Mouse (Mus musculus): ENCODE measurements around the gene Fam161b. TPM values are rescaled to one million over a fixed set of nuclear protein-coding genes. Genes with fewer than 3 reads are reported as not detected.
"Not testable (repeated sequence)": the region's sequence is repeated elsewhere in the genome, so short reads cannot be mapped to it uniquely, and the experiment has no call there.

The Fam161b gene
- total RNA-seq, 2 experiments from 2014 or later: 5.7 to 6.1 TPM

DNA sequence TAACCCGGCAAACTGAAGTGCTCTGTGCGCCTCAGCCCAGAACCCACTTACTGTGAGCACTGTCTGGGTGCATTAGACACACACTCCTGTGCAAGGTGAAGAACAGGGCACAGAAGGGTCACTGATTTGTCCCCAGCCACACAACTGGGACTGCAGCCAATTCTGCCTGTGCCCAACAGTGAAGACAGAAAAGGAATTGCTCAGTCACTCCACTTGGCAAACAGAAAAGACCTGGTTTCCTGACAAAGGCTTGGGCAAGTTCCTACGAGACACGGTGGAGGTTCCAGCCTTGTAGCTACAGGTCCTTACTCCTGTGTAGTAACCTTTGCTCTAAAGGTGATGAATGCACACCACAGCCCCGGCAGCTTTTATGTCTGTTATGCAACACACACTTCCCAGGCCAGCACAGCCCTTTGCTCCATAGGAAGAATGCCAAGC is 23.0 kb upstream of the Fam161b start:
- DNase-seq: peak; percentile 80 to 86
- intact Hi-C loops (cut with DNase I): no loop called here

DNA sequence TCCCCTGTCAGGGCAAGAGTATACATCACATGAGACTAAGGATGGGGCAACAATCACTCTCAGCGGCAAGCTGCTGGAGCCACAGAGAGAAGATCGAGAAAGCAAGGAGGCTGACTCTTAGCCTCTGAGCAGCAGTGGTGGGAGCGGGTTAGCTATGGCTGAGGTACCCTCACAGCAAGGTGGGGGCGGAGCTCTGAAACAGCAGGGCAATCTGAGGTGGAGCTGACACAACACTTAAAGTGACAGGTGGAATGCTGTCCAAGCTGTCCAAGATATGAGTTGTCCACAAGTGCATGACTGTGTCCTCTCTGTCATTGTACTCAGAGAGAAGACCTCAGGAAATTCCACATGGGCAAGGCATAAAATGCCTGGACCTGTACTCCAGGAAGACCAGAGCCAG is 20.7 kb upstream of the Fam161b start:
- intact Hi-C loops (cut with DNase I): no loop called here
- DNase-seq: peak; percentile 58 to 64

DNA sequence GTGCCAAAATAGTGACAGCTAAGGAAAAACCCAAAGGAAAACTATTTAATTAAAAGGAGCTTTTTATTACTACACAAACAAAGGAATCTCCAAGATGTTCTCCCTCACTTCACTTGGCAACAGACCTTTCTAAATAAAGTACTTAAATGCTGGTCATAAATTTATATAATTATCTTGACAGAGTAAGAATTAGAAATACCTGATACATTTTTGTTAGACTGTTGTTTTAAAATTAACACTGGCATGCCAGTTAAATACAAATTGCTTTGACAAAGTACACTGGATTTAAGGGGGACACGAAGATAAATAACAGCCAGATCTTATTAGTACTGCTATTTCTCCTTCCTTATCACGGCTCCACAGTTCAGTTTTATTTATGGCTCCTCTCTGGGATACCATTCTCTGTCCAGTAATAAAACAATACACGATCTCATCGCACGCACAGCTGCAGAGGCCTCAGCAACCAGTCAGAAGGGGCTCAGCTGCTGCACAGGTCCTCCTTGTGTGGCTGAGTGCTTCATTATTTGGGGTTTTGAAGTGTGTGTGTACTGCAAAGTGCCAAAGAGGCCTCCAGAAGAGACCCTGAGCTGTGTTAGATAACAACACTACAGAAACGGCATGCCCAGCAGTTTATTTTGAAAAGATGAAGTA is 12.3 kb upstream of the Fam161b start:
- intact Hi-C loops (cut with DNase I): no loop called here

DNA sequence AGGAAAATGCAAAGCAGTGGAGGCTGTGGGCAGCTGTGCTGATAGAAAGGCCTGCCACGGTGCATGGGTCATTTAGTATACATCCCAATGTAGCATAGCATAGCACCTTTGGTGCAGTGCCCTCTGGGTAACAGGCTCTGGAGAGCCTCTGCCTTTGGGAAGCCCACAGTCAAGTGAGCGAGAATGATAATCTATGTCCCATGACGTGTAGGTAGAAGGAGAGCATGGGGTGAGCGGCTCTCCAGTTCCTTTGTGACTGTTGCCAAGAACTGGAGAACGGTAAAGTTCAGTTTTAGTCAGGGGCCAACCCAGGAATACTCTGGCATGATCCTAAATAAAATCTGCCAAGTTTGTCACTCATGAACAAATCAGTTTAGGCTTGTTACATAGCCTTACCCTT is 10.0 kb upstream of the Fam161b start:
- intact Hi-C loops (cut with DNase I): no loop called here
- DNase-seq: no peak

More for the DNA sequence above, 12.3 kb upstream of the Fam161b start:
- no peak for DNase-seq

DNA sequence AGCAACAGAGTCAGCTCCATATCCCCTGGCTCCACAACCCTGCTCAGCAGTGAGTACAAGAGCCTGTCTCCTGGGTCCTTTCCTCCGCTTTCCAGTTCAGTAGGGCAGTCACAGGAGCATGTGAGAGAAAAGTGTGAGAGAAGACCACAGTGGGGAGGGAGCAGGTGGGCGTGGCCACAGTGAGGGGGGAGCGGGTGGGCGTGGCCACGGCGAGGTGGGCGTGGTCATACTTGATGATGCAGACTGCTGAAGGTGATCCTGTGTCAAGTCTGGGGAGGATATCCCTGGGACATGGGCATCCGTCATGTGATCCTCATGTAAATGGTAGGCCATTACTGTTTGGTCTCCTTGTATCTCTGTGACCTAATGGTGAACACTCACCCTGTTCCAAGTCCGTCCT is 5.3 kb upstream of the Fam161b start:
- intact Hi-C loops (cut with DNase I): no loop called here
- DNase-seq: no peak

DNA sequence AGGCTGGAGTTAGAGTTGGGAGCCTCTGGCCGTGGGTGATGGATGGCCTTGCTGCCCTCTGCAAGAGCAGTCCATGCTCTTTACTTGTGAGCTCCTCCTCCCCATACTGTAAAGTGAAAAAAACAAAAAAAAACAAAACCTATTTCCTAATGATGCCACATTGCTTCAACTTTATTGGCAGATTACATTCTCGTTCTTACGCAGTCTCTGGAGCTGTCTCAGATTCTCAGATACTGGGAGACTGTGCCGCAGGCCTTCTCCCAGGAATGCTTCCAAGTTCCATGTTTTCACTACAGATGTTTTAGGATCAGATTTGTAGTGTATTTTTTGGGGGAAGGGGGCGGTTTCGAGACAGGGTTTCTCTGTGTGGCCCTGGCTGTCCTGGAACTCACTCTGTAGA is 3.5 kb upstream of the Fam161b start:
- intact Hi-C loops (cut with DNase I): no loop called here
- DNase-seq: no peak

DNA sequence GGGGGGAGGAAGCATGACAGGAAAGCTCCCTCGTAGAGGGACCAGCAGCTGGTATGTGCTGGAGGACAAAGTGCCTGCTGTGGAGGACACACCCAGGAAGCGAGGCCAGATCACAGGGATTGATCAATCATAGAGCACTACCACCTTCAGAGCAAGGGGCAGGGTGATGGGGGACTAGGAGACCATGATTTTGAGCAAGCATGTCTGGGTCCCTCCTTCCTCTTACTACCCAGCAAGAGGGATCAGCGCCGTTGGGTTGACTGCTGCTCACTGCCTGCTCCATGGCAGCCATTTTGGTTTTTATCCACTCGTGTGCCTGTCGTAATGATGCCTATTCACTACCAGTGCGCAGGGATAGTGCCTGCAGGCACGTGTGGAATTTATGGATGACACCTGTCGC is 2.7 kb upstream of the Fam161b start:
- DNase-seq: no peak
- intact Hi-C loops (cut with DNase I): loop anchor here (5.0 kb wide), 1 partner anchor 88 kb away; the partner anchor contains the start of genes Aldh6a1 and Lin52

DNA sequence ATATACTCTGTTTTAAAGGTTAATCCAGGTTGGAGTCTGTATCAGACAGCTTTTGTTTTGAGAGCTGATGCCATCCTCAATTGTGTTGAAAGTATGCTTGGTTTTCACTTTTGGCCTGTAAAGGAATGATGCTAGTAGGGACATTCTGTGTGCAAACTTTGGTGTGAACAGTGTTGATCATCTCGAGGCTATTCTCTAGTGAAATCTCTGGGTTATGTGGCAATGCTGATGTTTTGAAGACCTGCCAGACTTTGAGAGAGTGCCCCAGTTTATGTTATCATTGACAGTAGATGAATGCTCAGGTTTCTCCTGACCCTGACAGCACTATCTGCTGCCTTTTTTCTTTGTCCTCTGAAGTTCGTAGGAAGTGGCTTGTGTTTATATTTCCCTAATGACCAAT is 1.2 kb upstream of the Fam161b start:
- intact Hi-C loops (cut with DNase I): loop anchor here (5.0 kb wide), 1 partner anchor 89 kb away; the partner anchor contains the start of genes Aldh6a1 and Lin52
- DNase-seq: no peak

DNA sequence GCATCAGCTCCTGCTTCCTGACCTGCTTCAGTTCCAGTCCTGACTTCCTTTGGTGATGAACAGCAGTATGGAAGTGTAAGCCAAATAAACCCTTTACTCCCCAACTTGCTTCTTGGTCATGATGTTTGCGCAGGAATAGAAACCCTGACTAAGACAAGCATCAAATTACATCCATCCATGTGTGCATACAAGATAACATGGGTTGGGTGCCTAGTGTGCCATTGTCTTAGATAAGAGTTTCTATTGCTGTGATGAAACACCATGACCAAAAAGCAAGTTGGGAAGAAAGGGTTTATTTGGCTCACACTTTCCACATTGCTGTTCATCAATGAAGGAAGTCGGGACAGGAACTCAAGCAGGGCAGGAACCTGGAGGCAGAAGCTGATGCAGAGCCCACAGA is 2.9 kb downstream of the Fam161b start:
- intact Hi-C loops (cut with DNase I): not testable (repeated sequence)

DNA sequence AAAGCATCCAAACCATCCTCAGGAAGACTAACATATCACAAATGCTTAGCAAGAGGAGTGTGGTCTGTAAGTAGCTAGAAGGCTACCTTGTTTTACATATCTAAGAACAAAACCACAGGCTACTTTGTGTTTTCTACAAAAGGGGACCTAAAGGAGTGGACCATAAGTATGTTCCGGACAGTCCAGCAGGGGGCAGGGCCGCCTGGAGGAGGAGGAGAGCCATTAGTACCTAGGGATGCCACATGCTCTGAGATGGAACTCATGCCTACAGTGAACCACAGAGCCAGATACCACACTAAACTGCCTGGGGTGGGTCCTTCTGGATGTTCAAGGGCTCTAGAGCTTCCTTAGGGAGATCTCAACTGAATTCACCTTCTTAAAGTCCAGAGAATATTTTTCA is 14.4 kb downstream of the Fam161b start:
- intact Hi-C loops (cut with DNase I): no loop called here
- DNase-seq: peak; percentile 33 to 54

More for the DNA sequence above, 2.9 kb downstream of the Fam161b start:
- DNase-seq: not testable (repeated sequence)

DNA sequence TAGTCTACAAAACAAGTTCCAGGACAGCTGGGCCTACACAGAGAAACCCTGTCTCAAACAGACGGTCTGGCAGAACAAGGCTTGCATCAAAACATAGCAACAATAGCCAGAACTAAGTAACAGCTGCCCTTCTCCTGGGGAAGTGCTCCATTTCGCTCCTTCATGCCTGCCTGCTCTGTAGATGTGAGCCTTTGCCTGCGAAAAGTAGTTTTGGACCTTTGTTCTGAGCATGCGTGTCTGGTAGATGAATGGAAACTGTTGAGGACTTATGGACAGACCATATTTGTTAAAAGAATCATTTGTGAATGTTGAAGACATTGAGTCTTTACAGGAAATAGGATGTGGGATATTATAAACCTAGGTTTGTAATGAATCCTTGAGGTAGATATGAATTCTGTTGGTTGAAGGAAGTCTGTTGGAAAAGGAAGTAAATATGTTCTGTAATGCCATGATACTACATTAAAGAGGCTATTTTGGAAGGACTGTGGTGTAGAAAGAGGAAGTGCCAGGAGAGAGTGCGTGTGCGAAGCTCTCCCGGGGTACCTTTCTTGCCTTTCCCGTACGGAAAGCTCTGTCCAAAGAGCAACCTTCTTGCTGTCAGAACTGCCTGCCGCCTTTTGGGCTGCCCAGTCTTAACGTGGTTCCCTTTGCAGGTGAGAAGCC is 24.5 kb downstream of the Fam161b start:
- no peak for DNase-seq
- intact Hi-C loops (cut with DNase I): no loop called here

DNA sequence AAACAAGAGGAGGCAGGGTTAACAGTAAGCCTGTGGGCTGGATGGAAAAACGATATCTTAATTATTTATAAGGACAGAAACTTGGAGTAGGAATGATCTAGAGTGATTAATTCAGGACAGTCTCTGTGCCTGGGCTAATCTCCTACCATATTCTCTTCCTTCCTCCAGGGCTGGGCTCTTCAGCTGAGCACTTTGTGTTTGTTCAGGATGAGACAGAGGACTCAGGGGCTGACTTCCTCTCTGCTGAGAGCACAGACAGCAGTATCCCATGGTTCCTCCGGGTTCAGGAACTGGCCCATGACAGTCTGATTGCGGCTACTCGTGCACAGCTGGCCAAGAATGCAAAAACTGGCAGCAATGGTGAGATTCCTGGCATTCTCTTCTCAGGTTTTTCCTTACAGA is 34.5 kb downstream of the Fam161b start:
- intact Hi-C loops (cut with DNase I): no loop called here
- DNase-seq: peak; percentile 79 to 80

DNA sequence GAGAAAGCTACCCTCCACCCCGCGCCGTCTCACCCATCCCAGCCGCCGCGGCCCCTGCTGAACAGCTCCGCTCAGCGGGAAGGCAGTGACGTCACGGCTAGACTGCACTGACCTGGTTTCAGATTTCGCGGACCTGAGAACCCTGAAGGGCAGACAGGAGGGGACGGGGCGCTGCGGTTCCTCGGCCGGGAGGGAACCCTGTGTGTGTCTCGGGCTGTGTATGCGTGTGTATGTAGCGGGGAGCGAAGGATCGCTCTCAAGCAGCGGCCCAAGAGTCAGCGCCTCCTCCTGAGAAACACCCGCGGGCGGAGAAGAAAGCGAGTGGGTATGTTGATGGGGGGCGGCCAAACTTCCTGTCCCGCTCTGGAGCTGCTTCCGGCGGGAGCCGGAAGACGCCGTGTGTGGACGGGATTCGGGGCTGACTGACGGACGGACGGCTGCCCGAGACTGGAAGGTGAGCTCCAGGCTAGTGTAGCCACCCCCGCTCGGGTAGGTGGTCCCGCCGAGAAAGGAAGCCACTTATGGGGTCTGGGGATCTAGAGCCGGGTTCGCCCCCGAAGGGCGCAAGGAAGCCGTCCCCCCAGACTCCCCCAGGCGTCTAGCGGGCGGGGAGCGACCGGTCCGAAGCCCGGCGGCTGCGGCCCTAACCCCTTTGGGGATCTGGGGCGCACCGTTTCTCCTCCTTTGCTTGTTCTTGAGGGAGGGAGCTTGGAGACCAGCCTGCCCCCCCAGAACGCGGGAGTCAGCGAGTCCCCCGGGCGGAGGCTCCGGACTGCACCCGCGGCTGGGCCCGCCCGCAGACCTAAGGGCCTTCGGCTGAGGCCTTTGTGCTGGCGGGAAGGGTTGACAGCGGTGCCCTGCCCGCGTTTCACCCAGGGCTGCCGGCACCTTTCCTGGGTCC is 44.7 kb downstream of the Fam161b start, which contains the start of gene Zfp410:
Gene Zfp410 (plus strand): TSS at position 132 of the 901 bp plus-strand sequence.
- intact Hi-C loops (cut with DNase I): no loop called here
- DNase-seq: peak; percentile 91 to 93

DNA sequence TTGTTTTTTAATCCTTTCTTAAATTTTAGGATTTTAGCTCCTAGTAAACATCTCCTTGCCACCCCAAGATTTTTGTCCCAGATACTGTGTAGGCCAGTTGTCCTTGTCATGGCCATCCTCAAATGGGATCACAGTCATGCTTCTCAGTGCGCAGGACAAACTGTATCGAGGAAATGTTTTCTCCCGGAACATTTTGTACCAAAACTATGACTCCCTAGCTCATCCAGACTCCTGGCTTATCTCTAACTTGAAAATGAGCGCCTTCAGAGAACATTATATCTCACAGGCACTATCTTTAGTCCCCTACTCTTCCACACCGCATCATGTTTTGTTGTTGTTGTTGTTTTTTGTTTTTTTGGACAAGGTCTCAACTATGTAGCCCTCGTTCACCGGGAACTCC is 45.6 kb downstream of the Fam161b start:
- intact Hi-C loops (cut with DNase I): no loop called here
- no peak for DNase-seq

DNA sequence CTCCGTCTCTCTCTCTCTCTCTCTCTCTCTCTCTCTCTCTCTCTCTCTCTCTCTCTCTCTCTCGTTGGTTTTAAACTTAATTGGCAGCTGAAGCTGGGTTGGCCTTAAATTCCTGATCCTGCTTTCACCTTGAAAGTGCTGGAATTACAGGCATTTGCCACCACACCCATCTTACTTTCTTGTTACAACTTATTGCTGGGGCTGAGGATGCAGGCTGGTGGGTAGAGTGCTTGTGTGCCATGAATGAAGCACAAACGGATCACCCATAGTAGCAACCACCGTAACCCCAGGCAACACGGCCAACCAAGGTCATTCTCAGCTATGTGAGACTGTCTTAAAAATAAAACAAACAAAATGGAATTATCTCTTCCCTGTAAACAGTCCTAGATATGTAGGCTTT is 50.3 kb downstream of the Fam161b start:
- intact Hi-C loops (cut with DNase I): no loop called here
- DNase-seq: no peak

DNA sequence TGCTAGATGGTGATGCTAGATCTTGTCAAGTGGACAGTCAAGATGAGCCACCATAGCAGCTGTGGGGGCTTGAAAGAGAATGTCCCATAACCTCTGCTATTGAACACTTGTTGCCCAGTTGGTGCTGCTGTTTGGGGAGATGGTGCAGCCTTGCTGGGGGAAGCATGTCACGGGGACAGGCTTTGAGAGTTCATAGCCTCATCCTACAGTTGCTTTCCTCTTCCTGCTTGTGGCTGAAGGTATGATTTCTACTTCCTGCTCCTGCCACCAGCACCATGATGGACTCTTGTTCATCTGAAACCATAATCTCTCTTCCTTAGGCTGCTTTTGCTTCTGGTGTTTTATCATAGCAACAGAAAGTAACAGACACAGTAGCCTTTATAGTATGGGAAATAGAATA is 57.1 kb downstream of the Fam161b start:
- intact Hi-C loops (cut with DNase I): no loop called here
- DNase-seq: no peak

DNA sequence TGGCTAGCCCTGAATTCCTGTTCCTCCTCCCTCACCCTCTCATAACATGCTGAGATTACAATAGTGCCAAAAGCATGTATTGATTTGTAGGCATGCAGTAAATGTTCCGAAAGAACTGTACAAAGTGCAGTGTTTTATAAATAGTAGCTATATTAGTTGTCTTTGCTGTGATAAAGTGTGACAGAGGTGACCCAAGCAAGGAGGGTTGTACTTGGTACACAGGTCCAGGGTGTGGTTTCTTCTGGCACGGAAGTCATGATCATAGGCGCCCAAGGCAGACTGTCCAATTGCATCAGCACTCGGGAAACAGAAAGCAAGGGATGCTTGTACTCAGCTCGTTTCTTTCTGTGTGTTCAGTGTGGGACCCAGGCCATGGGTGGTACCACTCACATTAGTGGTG is 57.5 kb downstream of the Fam161b start:
- intact Hi-C loops (cut with DNase I): no loop called here
- DNase-seq: no peak

DNA sequence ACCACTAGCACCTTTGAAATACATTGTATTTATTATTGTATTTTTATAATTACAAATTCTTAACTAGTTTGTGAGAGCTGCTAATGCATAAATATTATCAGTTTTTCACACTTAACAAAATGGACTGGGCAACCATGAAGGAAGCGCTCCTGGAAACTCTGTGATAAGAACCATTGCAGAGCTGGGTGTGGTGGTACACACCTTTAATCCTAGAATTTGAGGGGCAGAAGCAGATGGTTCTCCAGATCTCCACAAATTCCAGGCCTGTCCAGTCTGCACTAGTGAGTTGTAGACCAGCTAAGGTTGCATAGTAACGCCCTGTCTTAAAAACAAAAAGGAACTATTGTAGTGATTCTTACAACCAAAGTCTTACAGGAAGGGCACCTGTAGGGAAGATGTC is 62.4 kb downstream of the Fam161b start:
- intact Hi-C loops (cut with DNase I): no loop called here
- DNase-seq: no peak

DNA sequence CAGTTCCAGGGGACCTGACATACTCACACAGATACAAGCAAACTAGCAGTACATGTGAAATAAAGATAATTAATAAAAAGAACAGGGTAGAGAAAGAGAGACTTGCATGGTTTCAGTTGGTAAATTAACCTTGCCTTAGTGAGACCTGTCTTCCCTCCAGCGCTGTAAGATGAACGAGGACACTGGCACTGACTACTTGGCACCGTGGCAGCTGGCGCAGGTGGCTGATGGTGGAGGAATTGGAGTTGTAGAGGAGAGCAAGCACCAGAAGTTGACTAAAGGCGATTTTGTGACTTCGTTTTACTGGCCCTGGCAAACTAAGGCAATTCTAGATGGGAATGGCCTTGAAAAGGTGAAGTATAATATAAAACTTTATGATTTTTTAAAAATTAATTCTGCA is 63.8 kb downstream of the Fam161b start:
- DNase-seq: no peak
- intact Hi-C loops (cut with DNase I): no loop called here

Measured in heart, postnatal 10 days (tissue).